Mouse (Mus musculus) heart, embryonic 12.5 days (tissue): ENCODE measurements around the gene Aire. TPM values are rescaled to one million over a fixed set of nuclear protein-coding genes. Genes with fewer than 3 reads are reported as not detected.
A peak's percentile ranks its signal among the peaks of the same experiment; 100 is the strongest.

Experiments
- ATAC-seq: fragments of 200-750 bp; cut with Nextera tagmentation; 2 replicates; pipeline ENCODE4 v1.8.0; 2017; ENCODE audit warnings: moderate TSS enrichment, moderate library complexity; ENCODE audit not compliant: insufficient number of reproducible peaks, low FRiP score
- H3K27ac ChIP-seq: fragments of 300-500 bp; sonication (generic); 2 replicates; pipeline ENCODE4 v1.5.1; 2016; ENCODE audit warnings: mild to moderate bottlenecking, moderate library complexity; ENCODE audit not compliant: poor library complexity, severe bottlenecking
- H3K27me3 ChIP-seq: fragments of 300-500 bp; sonication (generic); replicated peaks from 2 replicates; pipeline ENCODE4 v1.6.1; 2016; ENCODE audit warnings: mild to moderate bottlenecking, moderate library complexity
- H3K36me3 ChIP-seq: fragments of 300-500 bp; sonication (generic); 2 replicates; pipeline ENCODE4 v1.6.1; 2016; ENCODE audit warnings: mild to moderate bottlenecking, moderate library complexity
- H3K4me1 ChIP-seq: fragments of 300-500 bp; sonication (generic); replicated peaks from 2 replicates; pipeline ENCODE4 v1.6.1; 2016; ENCODE audit warnings: mild to moderate bottlenecking
- H3K4me2 ChIP-seq: fragments of 300-500 bp; sonication (generic); 2 replicates; pipeline ENCODE4 v1.6.1; 2016; ENCODE audit warnings: mild to moderate bottlenecking, moderate library complexity
- H3K4me3 ChIP-seq: fragments of 300-500 bp; sonication (generic); 2 replicates; pipeline ENCODE4 v1.5.1; 2016; ENCODE audit warnings: mild to moderate bottlenecking
- H3K9ac ChIP-seq: fragments of 300-500 bp; sonication (generic); 2 replicates; pipeline ENCODE4 v1.6.1; 2016; ENCODE audit warnings: mild to moderate bottlenecking, moderate library complexity
- H3K9me3 ChIP-seq: fragments of 300-500 bp; sonication (generic); replicated peaks from 2 replicates; pipeline ENCODE4 v1.6.1; 2016; ENCODE audit warnings: mild to moderate bottlenecking, moderate library complexity
- whole genome bisulfite sequencing: fragments of 180-500 bp; shearing (Covaris S2); methylation state at CpG from one replicate; pipeline ENCODE4 v1.1.7; 2016; 5-methylcytosine and 5-hydroxymethylcytosine counted together
- polyA plus RNA-seq: library from polyadenylated mRNA; unstranded; fragments of >200 nt; fragmentation: Nextera tagmentation; extraction: Ambion mirVana; gene quantifications from 2 replicates; pipeline ENCODE4 v1.2.1, GENCODE M21; 2016

The Aire gene
- polyA plus RNA-seq, 1 experiment from 2014 or later: not detected

GRCm38 (mm10) chr10:78078276-78078675 lies 34.9 kb upstream of the Aire start:
- Histone ChIP-seq H3K9me3 (no peaks in the 10 kb centered on the region), H3K36me3 (no peaks in the 10 kb centered on the region), H3K4me3 (no peak overlapping the region), H3K27me3 (no peaks in the 10 kb centered on the region), H3K4me1 (no peaks in the 10 kb centered on the region), H3K9ac (no peak overlapping the region), H3K27ac (no peak overlapping the region), H3K4me2 (no peak overlapping the region)
- 68% methylated on average over 5 of the region's 5 CpGs for WGBS
- ATAC-seq: no peak

- H3K4me2 ChIP-seq: no peak overlapping the region
- no peak for ATAC-seq
- no peaks in the 10 kb centered on the region for H3K4me1 ChIP-seq
- no peaks in the 10 kb centered on the region for H3K36me3 ChIP-seq
- no peak overlapping the region for H3K27ac ChIP-seq
- 69% methylated on average over 9 of the region's 9 CpGs for WGBS
- H3K9me3 ChIP-seq: no peaks in the 10 kb centered on the region
- no peak overlapping the region for H3K4me3 ChIP-seq
- peaks cover 4% of the 10 kb centered on the region for H3K27me3 ChIP-seq
- no peak overlapping the region for H3K9ac ChIP-seq
Observed at GRCm38 (mm10) chr10:78077862-78078261, 34.5 kb upstream of the Aire start.

- Histone ChIP-seq H3K4me2 (no peak overlapping the region), H3K9me3 (no peaks in the 10 kb centered on the region), H3K36me3 (no peaks in the 10 kb centered on the region), H3K9ac (no peak overlapping the region), H3K4me3 (no peak overlapping the region), H3K27me3 (peaks cover 23% of the 10 kb centered on the region), H3K27ac (no peak overlapping the region), H3K4me1 (peaks cover 1% of the 10 kb centered on the region; the same call in 1 of the 2 replicates)
- 80% methylated on average over 11 of the region's 11 CpGs for WGBS
- no peak for ATAC-seq
Observed at GRCm38 (mm10) chr10:78074977-78075376, 31.6 kb upstream of the Aire start.

GRCm38 (mm10) chr10:78074151-78074550 lies 30.7 kb upstream of the Aire start:
- no peak for ATAC-seq
- Histone ChIP-seq H3K36me3 (no peaks in the 10 kb centered on the region), H3K27ac (no peak overlapping the region), H3K4me1 (peaks cover 5% of the 10 kb centered on the region; the same call in 1 of the 2 replicates), H3K9me3 (no peaks in the 10 kb centered on the region), H3K4me3 (no peak overlapping the region), H3K9ac (no peak overlapping the region), H3K4me2 (no peak overlapping the region), H3K27me3 (peaks cover 25% of the 10 kb centered on the region)
- WGBS: 61% methylated on average over 4 of the region's 4 CpGs

GRCm38 (mm10) chr10:78069101-78070011 lies 25.9 kb upstream of the Aire start, which contains the start of gene Icosl:
TSS of gene Icosl (plus strand) at chr10:78069302.
- Histone ChIP-seq H3K36me3 (no peaks in the 10 kb centered on the region), H3K27me3 (peaks cover 41% of the 10 kb centered on the region), H3K4me1 (peaks cover 5% of the 10 kb centered on the region; the same call in 1 of the 2 replicates), H3K9me3 (no peaks in the 10 kb centered on the region), H3K9ac (peak within 1 kb of the TSS; percentile 80), H3K27ac (no peak within 1 kb of the TSS), H3K4me2 (peak within 1 kb of the TSS; percentile 99), H3K4me3 (peak within 1 kb of the TSS; percentile 72)
- peak; percentile 87 for ATAC-seq
- under 1% methylated on average over 66 of the region's 66 CpGs for WGBS

GRCm38 (mm10) chr10:78068541-78068940 lies 25.1 kb upstream of the Aire start:
- Histone ChIP-seq H3K9ac (peak overlapping the region; percentile 80), H3K4me1 (peaks cover 5% of the 10 kb centered on the region; the same call in 1 of the 2 replicates), H3K9me3 (no peaks in the 10 kb centered on the region), H3K36me3 (no peaks in the 10 kb centered on the region), H3K27me3 (peaks cover 41% of the 10 kb centered on the region), H3K4me3 (peak overlapping the region; percentile 72), H3K4me2 (peak overlapping the region; percentile 99), H3K27ac (no peak overlapping the region)
- 17% methylated on average over 11 of the region's 11 CpGs for WGBS
- no peak for ATAC-seq

- no peak for ATAC-seq
- H3K9me3 ChIP-seq: no peaks in the 10 kb centered on the region
- peaks cover 5% of the 10 kb centered on the region; the same call in 1 of the 2 replicates for H3K4me1 ChIP-seq
- 37% methylated on average over 4 of the region's 4 CpGs for WGBS
- H3K4me3 ChIP-seq: no peak overlapping the region
- H3K27me3 ChIP-seq: peaks cover 33% of the 10 kb centered on the region
- no peaks in the 10 kb centered on the region for H3K36me3 ChIP-seq
- no peak overlapping the region for H3K27ac ChIP-seq
- H3K9ac ChIP-seq: no peak overlapping the region
- H3K4me2 ChIP-seq: no peak overlapping the region
Observed at GRCm38 (mm10) chr10:78067226-78067625, 23.8 kb upstream of the Aire start.

GRCm38 (mm10) chr10:78063122-78063521 lies 19.7 kb upstream of the Aire start:
- WGBS: 78% methylated on average over 9 of the region's 9 CpGs
- peaks cover 11% of the 10 kb centered on the region for H3K27me3 ChIP-seq
- no peak overlapping the region for H3K4me2 ChIP-seq
- H3K27ac ChIP-seq: no peak overlapping the region
- H3K9ac ChIP-seq: no peak overlapping the region
- H3K36me3 ChIP-seq: no peaks in the 10 kb centered on the region
- ATAC-seq: no peak
- no peak overlapping the region for H3K4me3 ChIP-seq
- H3K9me3 ChIP-seq: no peaks in the 10 kb centered on the region
- H3K4me1 ChIP-seq: no peaks in the 10 kb centered on the region

- Histone ChIP-seq H3K9ac (no peak overlapping the region), H3K4me3 (no peak overlapping the region), H3K27ac (no peak overlapping the region), H3K27me3 (no peaks in the 10 kb centered on the region), H3K9me3 (no peaks in the 10 kb centered on the region), H3K4me2 (no peak overlapping the region), H3K4me1 (no peaks in the 10 kb centered on the region), H3K36me3 (no peaks in the 10 kb centered on the region)
- ATAC-seq: no peak
- WGBS: 85% methylated on average over 8 of the region's 8 CpGs
Observed at GRCm38 (mm10) chr10:78057056-78057455, 13.6 kb upstream of the Aire start.

- Histone ChIP-seq H3K27me3 (peaks cover 7% of the 10 kb centered on the region), H3K9me3 (no peaks in the 10 kb centered on the region), H3K4me2 (no peak overlapping the region), H3K4me3 (no peak overlapping the region), H3K36me3 (no peaks in the 10 kb centered on the region), H3K27ac (no peak overlapping the region), H3K9ac (no peak overlapping the region), H3K4me1 (no peaks in the 10 kb centered on the region)
- 0 out of 2 replicates have a peak, but pooled peaks have one; percentile 15 for ATAC-seq
- WGBS: 62% methylated on average over 19 of the region's 19 CpGs
Observed at GRCm38 (mm10) chr10:78054633-78055565, 11.5 kb upstream of the Aire start.
